Mouse (Mus musculus): ENCODE data around the gene Zfp36l1.

Zfp36l1 gene

GRCm38 (mm10) chr12:80065049-80065448, 47.8 kb downstream of the Zfp36l1 start:
- no peak for DNase-seq

DNA sequence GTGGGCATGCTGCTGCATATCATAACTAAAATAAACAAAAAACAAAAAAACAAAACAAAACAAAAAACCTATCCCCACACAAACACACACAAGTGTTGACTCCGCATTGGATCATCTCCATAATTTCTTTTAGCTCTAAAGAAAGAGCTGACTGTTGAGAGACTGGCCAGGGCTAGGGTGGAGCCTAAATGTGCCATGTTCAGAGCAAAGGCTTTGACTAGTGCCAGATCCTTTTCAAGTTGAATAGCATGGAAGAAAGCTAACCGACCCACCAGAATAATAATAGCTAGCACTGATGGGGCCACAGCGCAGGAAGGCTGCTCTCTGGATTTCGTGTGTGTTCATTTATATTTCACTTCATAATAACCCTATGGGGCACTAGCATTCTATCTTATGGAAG, 48.5 kb downstream of the Zfp36l1 start:
- DNase-seq, result no peak

GRCm38 (mm10) chr12:80063402-80064150, 49.2 kb downstream of the Zfp36l1 start:
- no peak for DNase-seq

GRCm38 (mm10) chr12:80062410-80063401, 50.1 kb downstream of the Zfp36l1 start:
- peak; percentile 34 for DNase-seq

DNA sequence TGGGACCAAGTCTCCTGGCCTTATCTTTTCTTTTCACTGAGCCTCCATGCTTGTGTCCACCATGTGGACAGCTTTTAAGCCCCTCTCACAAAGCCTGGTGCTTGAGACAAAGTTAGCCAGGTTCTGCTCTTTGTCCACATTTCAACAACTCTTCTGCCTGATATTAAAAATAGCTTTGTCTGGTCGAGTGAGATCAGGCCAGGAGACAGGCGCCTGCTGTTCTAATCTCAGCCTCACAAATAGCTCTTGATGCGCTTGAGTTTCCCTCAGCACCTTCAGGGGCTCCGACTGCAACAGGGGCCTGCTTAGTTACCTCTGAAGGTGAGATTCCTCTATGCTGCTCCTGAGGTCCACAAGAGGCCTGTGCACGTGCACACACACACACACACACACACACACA, 51.0 kb downstream of the Zfp36l1 start:
- no peak for DNase-seq

DNA sequence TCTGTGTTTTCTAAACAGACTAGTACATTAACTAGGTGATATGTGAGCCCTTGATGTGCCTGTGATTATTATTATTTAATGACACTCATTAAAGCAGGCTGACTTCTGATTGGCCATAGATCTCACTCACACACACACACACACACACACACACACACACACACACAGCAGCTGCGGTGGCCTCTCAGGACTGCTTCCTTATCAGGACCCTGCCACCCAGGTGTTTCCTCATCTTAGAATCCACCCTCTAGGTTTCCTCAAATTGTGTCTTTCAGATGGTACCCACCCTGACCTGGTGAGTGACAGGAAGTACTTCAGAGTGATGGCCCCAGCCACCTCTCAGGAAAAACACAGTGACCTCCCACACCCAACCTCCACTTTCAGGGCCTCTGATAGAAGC, 52.0 kb downstream of the Zfp36l1 start:
- peak; percentile 47 for DNase-seq

DNA sequence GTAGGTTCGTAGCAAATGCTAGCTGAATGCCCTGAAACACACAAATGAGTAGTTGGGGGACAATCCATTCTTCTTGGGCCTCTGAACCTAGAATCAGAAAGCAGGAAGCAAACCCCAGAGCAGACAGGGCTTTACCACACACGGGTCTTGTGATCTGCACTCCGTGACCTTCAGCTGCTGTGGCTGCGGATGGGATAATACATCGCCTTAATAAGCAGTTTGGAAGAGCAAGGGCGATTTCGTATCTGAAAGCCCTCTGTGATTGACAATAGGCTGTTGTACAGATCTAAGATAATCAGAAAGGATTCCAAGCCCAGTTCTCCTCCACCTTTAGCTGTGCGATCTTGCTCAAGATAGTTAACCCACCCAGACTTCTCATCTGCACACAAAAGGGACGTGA, 52.5 kb downstream of the Zfp36l1 start:
- DNase-seq, result peak; percentile 32

GRCm38 (mm10) chr12:80059773-80060328, 53.0 kb downstream of the Zfp36l1 start:
- no peak for DNase-seq

Data from thymus, postnatal 14 days (tissue).